Comparison of ENCODE assay signal across 8 mouse cellular contexts in the genomic region with DNA sequence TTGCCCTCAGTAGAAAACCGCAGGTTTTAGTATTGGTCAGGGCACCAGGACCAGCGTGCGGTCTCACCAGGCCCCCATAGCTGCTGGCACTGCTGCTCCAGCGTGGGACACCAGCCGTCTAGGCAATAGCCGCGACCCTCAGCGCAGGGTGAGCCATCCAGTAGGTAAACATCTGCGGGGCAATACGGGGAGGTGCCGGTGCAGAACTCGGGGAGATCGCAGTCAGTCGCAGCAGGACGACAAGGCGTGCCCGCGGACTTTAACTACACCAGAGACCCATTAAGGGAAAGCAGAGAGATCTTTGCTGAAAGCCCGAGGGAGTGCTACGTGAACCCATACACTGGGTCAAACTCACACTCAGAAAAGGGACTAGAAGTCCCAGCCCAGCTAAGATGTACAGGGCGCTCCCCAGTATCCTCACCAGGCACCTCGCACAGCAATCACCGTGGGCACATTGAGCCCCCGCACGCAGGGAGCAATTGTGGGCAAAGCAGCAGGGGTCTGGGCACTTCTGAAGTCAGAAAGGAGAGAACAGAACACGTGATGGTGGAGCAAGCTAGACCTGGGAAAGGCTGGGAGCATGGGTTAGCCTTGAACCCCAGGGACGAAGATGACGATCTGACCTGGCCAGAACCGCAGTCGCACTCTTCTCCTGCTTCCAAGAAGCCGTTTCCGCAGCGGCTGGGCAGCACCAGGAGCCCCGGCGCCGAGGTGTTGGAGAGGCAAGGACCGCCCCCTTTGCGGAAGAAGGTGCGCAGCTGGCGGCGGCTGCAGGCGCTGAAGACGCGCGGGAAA. TPM values are rescaled to one million over a fixed set of nuclear protein-coding genes. Genes with fewer than 3 reads are reported as not detected.
DNase-seq lines count a peak whose midpoint lies in the region; ATAC-seq lines count a peak whose summit lies in the region.

No protein-coding gene starts in this region.

- peaks cover 87% of the 10 kb centered on the region for H3K27me3 ChIP-seq in megakaryocyte, embryonic 14.5 days (replicated peaks)
- H3K27me3 ChIP-seq in forebrain, embryonic 12.5 days: peaks cover 75% of the 10 kb centered on the region
- peaks cover 63% of the 10 kb centered on the region for H3K27me3 ChIP-seq in limb, embryonic 15.5 days

- no peak overlapping the region for H3K27ac ChIP-seq in forebrain, embryonic 12.5 days
- H3K27ac ChIP-seq in limb, embryonic 15.5 days: no peak overlapping the region

- no peaks in the 10 kb centered on the region for H3K9me3 ChIP-seq in megakaryocyte, embryonic 14.5 days
- no peaks in the 10 kb centered on the region for H3K9me3 ChIP-seq in forebrain, embryonic 12.5 days
- no peaks in the 10 kb centered on the region for H3K9me3 ChIP-seq in limb, embryonic 15.5 days

- H3K4me1 ChIP-seq in megakaryocyte, embryonic 14.5 days: peaks cover 51% of the 10 kb centered on the region
- H3K4me1 ChIP-seq in forebrain, embryonic 12.5 days: peaks cover 29% of the 10 kb centered on the region
- H3K4me1 ChIP-seq in limb, embryonic 15.5 days: peaks cover 40% of the 10 kb centered on the region

- H3K36me3 ChIP-seq in megakaryocyte, embryonic 14.5 days (replicated peaks; ENCODE audit: low read length): no peaks in the 10 kb centered on the region
- no peaks in the 10 kb centered on the region for H3K36me3 ChIP-seq in forebrain, embryonic 12.5 days (replicated peaks)
- 0 out of 2 replicates have a peak, but pooled peaks cover 3% of the 10 kb centered on the region for H3K36me3 ChIP-seq in limb, embryonic 15.5 days

- peak; percentile 22 for DNase-seq in thymus, postnatal 0 days (ENCODE audit: low spot score)
- no peak for DNase-seq in layer of hippocampus, adult 8-10 months (ENCODE audit: low spot score in 2 of 2)
- no peak for DNase-seq in T-cell, adult 2 months (ENCODE audit: low spot score)

- H3K9ac ChIP-seq in forebrain, embryonic 12.5 days: no peak overlapping the region
- H3K9ac ChIP-seq in limb, embryonic 15.5 days: no peak overlapping the region; the same call in 1 of the 2 replicates

- peak overlapping the region; percentile 49 for H3K4me2 ChIP-seq in forebrain, embryonic 12.5 days
- peak overlapping the region; percentile 42 for H3K4me2 ChIP-seq in limb, embryonic 15.5 days

- peak overlapping the region; percentile 89 for H3K4me3 ChIP-seq in megakaryocyte, embryonic 14.5 days (replicated peaks)
- H3K4me3 ChIP-seq in forebrain, embryonic 12.5 days (replicated peaks): peak overlapping the region; percentile 31
- peak overlapping the region; percentile 30 for H3K4me3 ChIP-seq in limb, embryonic 15.5 days

- no peak for ATAC-seq in megakaryocyte, adult 5-6 weeks (ENCODE audit: poor library complexity, severe bottlenecking)
- ATAC-seq in forebrain, embryonic 12.5 days (ENCODE audit: low FRiP score): no peak
- no peak for ATAC-seq in limb, embryonic 15.5 days (ENCODE audit: insufficient number of reproducible peaks, low FRiP score, low TSS enrichment, low read depth)
- ATAC-seq in cerebellum, adult (ENCODE audit: insufficient number of reproducible peaks, low FRiP score, low TSS enrichment): no peak

- WGBS in forebrain, embryonic 12.5 days: under 1% methylated on average over 45 of the region's 45 CpGs
- WGBS in limb, embryonic 15.5 days: 4% methylated on average over 45 of the region's 45 CpGs

RNA-seq across cellular contexts. Expression of gene Adam33, which starts 9.6 kb away (rescaled TPM):
- polyA plus RNA-seq in megakaryocyte, embryonic 14.5 days (2012; ENCODE audit: insufficient read depth, low replicate concordance): 1.9 and 6.0 TPM in 2 replicates
- total RNA-seq in megakaryocyte, adult 5-6 weeks (2015): not detected in 2 replicates
- 0.12 and 0.18 TPM in 2 replicates for total RNA-seq in megakaryocyte, adult 5-6 weeks (2017)
- polyA plus RNA-seq in forebrain, embryonic 12.5 days (2016; fragmentation: Nextera tagmentation; extraction: Ambion mirVana): 0.97 and 1.5 TPM in 2 replicates
- 69.2 and 77.5 TPM in 2 replicates for polyA plus RNA-seq in limb, embryonic 15.5 days (2015; fragmentation: Nextera tagmentation; extraction: Ambion mirVana)
- 0.91 and 1.1 TPM in 2 replicates for polyA plus RNA-seq in thymus, postnatal 0 days (2015; fragmentation: Nextera tagmentation; extraction: Ambion mirVana)
- 1 to 10 TPM in 2 of 4 experiments, under 1 TPM in 2; 0.62 to 1.4 (median 1.0) TPM for total RNA-seq in layer of hippocampus, adult 8-10 months (2022)

RNA-seq across cellular contexts. Expression of gene Gfra4, which starts 11.2 kb away (rescaled TPM):
- polyA plus RNA-seq in megakaryocyte, embryonic 14.5 days (2012; ENCODE audit: insufficient read depth, low replicate concordance): 1.3 TPM in 1 of 2 replicates, not detected in the other
- not detected in 2 replicates for total RNA-seq in megakaryocyte, adult 5-6 weeks (2015)
- total RNA-seq in megakaryocyte, adult 5-6 weeks (2017): not detected in 2 replicates
- 6.0 and 7.6 TPM in 2 replicates for polyA plus RNA-seq in forebrain, embryonic 12.5 days (2016; fragmentation: Nextera tagmentation; extraction: Ambion mirVana)
- polyA plus RNA-seq in limb, embryonic 15.5 days (2015; fragmentation: Nextera tagmentation; extraction: Ambion mirVana): 29.5 and 31.8 TPM in 2 replicates
- polyA plus RNA-seq in thymus, postnatal 0 days (2015; fragmentation: Nextera tagmentation; extraction: Ambion mirVana): 3.2 and 3.9 TPM in 2 replicates
- 10 to 100 TPM; 52.8 to 62.0 (median 58.8) TPM for total RNA-seq in layer of hippocampus, adult 8-10 months (2022)

RNA-seq across cellular contexts. Expression of gene Siglec1, which starts 32.5 kb away (rescaled TPM):
- polyA plus RNA-seq in megakaryocyte, embryonic 14.5 days (2012; ENCODE audit: insufficient read depth, low replicate concordance): 7.1 and 11.8 TPM in 2 replicates
- 2.3 and 4.2 TPM in 2 replicates for total RNA-seq in megakaryocyte, adult 5-6 weeks (2015)
- total RNA-seq in megakaryocyte, adult 5-6 weeks (2017): 1.1 and 1.5 TPM in 2 replicates
- polyA plus RNA-seq in forebrain, embryonic 12.5 days (2016; fragmentation: Nextera tagmentation; extraction: Ambion mirVana): 0.06 and 0.09 TPM in 2 replicates
- 0.58 and 0.61 TPM in 2 replicates for polyA plus RNA-seq in limb, embryonic 15.5 days (2015; fragmentation: Nextera tagmentation; extraction: Ambion mirVana)
- polyA plus RNA-seq in thymus, postnatal 0 days (2015; fragmentation: Nextera tagmentation; extraction: Ambion mirVana): 0.56 and 0.63 TPM in 2 replicates
- total RNA-seq in layer of hippocampus, adult 8-10 months (2022): 1 to 10 TPM in 1 of 4 experiments, under 1 TPM in 3; 0.39 to 1.5 (median 0.75) TPM

Comparison
In these comparisons a context has a peak if more than half of its experiments do, and no peak if none do; other contexts are left out.
1. H3K4me3 ChIP-seq: peak in every context shown above with its lines; median percentile 89 in megakaryocyte, embryonic 14.5 days; 31 in forebrain, embryonic 12.5 days; 30 in limb, embryonic 15.5 days.